Mouse (Mus musculus): ENCODE measurements around the gene Mt4.
"Not testable (repeated sequence)": the region's sequence is repeated elsewhere in the genome, so short reads cannot be mapped to it uniquely, and the experiment has no call there.

Gene Mt4

GRCm38 (mm10) chr8:94136933-94137332 lies at the start of gene Mt4:
Mt4 (plus strand) TSS chr8:94137197.
- no peak for DNase-seq

- DNase-seq = no peak
Observed at GRCm38 (mm10) chr8:94087964-94088363, 49.0 kb upstream of the Mt4 start.

- no peak for DNase-seq
Observed at GRCm38 (mm10) chr8:94089715-94090114, 47.3 kb upstream of the Mt4 start.

GRCm38 (mm10) chr8:94092848-94093247 lies 44.1 kb upstream of the Mt4 start:
- no peak for DNase-seq

GRCm38 (mm10) chr8:94094281-94094680 lies 42.7 kb upstream of the Mt4 start:
- no peak for DNase-seq

- DNase-seq = peak; percentile 99 to 100
Observed at GRCm38 (mm10) chr8:94098081-94098974, 38.7 kb upstream of the Mt4 start, which contains the start of gene Bbs2. Bbs2 (minus strand) TSS chr8:94098928.

GRCm38 (mm10) chr8:94098996-94099395 lies 38.0 kb upstream of the Mt4 start:
- no peak for DNase-seq

GRCm38 (mm10) chr8:94104146-94104545 lies 32.9 kb upstream of the Mt4 start:
- peak; percentile 18 to 44 for DNase-seq

- DNase-seq = peak; percentile 18 to 38
Observed at GRCm38 (mm10) chr8:94107871-94108270, 29.1 kb upstream of the Mt4 start.

GRCm38 (mm10) chr8:94109396-94109795 lies 27.6 kb upstream of the Mt4 start:
- DNase-seq = no peak

GRCm38 (mm10) chr8:94109835-94110234 lies 27.2 kb upstream of the Mt4 start:
- DNase-seq = no peak

- DNase-seq = no peak
Observed at GRCm38 (mm10) chr8:94110526-94111177, 26.3 kb upstream of the Mt4 start.

GRCm38 (mm10) chr8:94113435-94113834 lies 23.6 kb upstream of the Mt4 start:
- DNase-seq = no peak

- no peak for DNase-seq
Observed at GRCm38 (mm10) chr8:94113972-94114371, 23.0 kb upstream of the Mt4 start.

GRCm38 (mm10) chr8:94118776-94119430 lies 18.1 kb upstream of the Mt4 start:
- peak; percentile 23 to 49 for DNase-seq

GRCm38 (mm10) chr8:94121625-94122024 lies 15.4 kb upstream of the Mt4 start:
- DNase-seq = no peak

- peak in 1 of 2 experiments; percentile 12 for DNase-seq
Observed at GRCm38 (mm10) chr8:94122711-94123468, 14.1 kb upstream of the Mt4 start.

- DNase-seq = no peak
Observed at GRCm38 (mm10) chr8:94127711-94128110, 9.3 kb upstream of the Mt4 start.

GRCm38 (mm10) chr8:94129133-94129789 lies 7.7 kb upstream of the Mt4 start:
- DNase-seq = no peak

GRCm38 (mm10) chr8:94130126-94130525 lies 6.9 kb upstream of the Mt4 start:
- no peak for DNase-seq

- no peak for DNase-seq
Observed at GRCm38 (mm10) chr8:94132096-94132495, 4.9 kb upstream of the Mt4 start.

- not testable (repeated sequence) for DNase-seq
Observed at GRCm38 (mm10) chr8:94134601-94135000, 2.4 kb upstream of the Mt4 start.

Measured in kidney, postnatal 4 days (tissue).